Mouse (Mus musculus) B cell, adult 2 months (primary cell): ENCODE results near the gene Zfp513.
"Not testable (repeated sequence)": the region's sequence is repeated elsewhere in the genome, so short reads cannot be mapped to it uniquely, and the experiment has no call there.

Source experiments
- DNase-seq, 2 experiments: peaks; one replicate each; pipeline ENCODE4 v3.0.0; 2022

The Zfp513 gene

GRCm38 (mm10) chr5:31201742-31202590 is at the start of gene Zfp513:
TSS of gene Zfp513 (minus strand) at chr5:31202303.
- peak; percentile 91 to 93 for DNase-seq

GRCm38 (mm10) chr5:31251541-31252101 is 49.5 kb upstream of the Zfp513 start, which contains the start of gene Krtcap3:
TSS of gene Krtcap3 (plus strand) at chr5:31251691.
- DNase-seq = peak; percentile 27 to 41

GRCm38 (mm10) chr5:31250716-31251115 is 48.6 kb upstream of the Zfp513 start:
- DNase-seq = no peak

DNA sequence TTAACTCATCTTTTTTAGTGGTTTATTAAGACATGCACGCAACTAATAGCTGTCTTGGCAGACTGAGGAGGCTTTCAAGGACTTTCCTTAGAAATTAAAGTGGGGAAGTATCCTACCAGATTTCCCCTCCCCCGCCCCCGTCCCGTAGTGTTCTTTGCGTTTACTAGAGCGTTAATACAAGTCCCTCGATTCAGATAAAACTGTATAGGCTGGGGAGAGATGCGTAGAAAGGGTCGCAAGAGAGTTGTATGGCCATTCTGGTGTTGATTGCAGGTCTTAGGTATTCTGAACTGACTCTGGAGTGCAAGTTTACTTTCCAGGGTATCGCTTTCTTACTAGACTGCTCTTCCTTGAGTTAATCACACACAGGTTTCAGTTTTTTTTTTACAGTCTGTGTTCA is 40.1 kb upstream of the Zfp513 start:
- DNase-seq = no peak

- DNase-seq = no peak
Measured at GRCm38 (mm10) chr5:31241522-31242034, 39.5 kb upstream of the Zfp513 start.

DNA sequence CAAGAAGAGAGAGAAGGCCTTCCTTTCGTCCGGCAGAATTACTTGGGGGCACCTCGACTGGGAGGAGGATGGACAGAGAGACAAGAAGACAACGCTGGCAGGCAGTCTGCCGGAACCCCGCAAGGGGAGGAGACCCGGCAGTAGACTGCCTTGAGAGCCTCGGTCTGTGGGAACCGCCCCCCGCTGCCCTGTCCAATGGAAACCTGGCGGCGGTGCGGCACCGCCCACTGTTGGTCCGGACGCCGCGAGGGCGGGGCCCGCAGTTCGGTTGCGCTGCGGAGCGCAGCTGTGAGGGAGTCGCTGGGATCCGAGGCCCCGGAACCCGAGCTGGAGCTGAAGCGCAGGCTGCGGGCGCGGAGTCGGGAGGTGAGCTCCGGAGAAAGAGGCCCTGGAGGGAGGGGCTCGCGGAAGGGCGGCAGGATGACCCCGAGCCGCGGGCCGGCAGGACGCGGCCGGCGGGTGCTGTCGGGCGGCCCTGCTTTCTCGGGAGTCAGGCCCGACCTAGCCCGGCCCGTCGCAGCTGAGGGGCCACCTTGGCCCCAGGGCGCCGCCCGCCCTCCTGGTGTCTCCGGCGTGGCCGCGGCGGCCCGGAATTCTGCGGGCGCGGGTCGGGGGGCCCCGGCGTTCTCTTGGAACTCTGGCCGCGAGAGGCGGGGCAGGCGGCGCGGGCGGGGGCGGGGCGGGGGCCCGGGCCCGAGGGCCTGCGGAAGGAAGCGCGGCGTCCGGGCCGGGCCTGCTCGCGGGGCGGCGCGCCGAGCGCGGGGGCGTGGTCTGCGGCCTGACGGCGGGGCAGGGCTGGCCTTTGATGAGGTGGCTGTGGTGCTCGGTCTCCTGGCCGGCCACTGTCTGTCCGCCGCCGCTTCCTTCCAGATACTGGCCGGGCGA is 38.8 kb upstream of the Zfp513 start, which contains the start of the genes Nrbp1 and Gm9970:
Gene Nrbp1, plus strand, starts transcription at position 228 of the 885 bp plus-strand sequence.
Gene Gm9970, minus strand, starts transcription at position 596 of the 885 bp plus-strand sequence.
- peak; percentile 95 for DNase-seq

GRCm38 (mm10) chr5:31226641-31227040 is 24.5 kb upstream of the Zfp513 start:
- DNase-seq = no peak

- no peak for DNase-seq
Measured at GRCm38 (mm10) chr5:31222696-31223095, 20.6 kb upstream of the Zfp513 start.

DNA sequence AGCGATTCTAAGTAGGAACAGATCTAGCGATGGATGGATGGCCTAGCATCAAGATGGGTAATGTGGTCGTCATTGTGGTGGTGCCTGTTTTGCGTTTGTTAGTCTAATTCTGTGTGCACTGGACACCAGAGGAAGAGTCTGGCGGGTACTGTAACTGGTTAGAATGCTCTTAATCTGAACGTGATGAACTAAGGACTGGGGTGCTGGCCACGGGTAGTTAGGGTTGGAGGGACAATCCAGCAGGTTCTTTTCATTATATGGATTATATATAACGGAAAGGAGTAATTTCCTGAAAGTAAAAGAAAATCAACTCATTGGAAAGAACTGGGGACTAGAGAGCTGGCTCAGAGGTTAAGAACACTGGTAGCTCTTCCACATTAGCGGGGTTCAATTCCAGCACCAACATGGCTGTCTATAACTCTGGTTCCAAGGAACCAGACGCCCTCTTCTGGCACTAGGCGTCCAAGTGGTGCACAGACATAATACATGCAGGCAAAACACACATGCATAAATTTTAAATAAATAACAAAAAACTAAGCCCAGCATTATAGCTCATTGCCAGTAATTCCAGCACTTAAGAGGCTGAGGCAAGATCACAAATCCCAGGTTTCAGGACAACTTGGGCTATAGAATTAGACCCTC is 19.3 kb upstream of the Zfp513 start:
- DNase-seq = peak; percentile 35 to 43

DNA sequence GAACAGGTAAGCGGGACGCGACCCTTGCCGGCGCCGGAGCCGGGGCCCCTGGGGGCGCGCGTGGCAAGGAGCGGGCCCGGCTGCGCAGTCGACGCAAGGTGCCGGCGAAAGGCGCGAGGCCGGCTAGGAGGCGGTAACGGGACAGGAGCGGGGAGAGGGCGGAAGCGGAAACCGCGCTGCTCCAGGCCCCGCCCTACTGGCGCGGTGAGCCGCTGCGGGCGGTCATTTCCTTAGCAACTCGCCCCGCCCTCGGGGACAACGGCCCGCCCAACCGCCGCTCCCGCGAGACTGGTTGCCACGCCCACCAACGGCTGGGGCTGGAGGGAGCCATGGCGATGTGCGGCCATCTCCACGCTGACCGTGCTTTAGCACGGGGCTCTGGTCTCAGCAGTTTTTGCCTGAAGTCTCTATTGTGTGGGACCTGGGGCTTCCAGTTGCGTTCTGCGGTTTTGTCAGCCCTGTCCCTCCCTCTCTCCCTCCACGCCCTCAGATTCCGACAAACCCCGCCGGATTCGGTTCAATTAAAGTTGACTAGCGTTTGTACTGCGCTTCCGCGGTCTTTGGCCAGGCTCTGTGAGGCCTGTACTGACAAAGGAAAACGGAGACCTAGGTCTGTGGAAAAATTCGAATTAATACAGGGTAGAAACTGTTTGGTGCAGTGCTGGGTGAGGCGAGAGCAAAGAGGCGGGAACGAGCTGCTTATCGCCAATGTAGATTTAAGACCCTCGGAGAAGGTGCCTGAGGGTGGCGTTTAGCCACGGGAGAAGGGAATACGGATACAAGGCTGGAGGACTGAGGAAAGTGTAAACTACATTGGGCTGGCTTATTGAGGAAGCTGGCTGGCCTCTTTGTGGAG is 18.6 kb upstream of the Zfp513 start, which contains the start of gene Ppm1g:
Gene Ppm1g, minus strand, starts transcription at position 240 of the 856 bp plus-strand sequence.
- peak; percentile 99 to 100 for DNase-seq

DNA sequence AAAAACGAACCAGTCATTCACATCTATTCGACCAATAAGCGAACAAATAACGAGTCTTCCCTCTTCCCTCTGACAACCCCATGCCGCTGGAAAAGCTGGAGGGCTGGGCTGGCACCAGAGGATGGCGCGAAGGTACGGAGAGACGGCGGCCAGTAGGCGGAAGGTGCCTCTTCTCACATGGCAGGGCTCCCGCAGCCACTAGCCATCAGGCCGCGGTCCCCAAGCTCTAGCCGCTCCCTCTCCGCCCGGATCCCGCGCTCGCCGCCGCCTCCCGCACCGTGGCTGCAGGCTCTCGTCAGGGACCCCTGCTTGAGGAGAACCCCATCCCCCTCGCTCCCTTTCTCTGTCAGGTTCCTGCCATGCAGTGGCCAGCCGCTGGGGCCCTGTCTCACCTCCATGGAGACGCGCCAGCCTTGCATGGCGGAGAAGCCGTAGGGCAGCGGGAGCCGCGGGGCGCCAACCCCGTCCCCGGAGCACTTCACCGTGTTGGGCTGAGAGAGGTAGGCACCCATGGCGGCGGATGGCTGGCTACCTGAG is 17.9 kb upstream of the Zfp513 start:
- no peak for DNase-seq

GRCm38 (mm10) chr5:31219474-31219873 is 17.4 kb upstream of the Zfp513 start:
- DNase-seq = no peak

DNA sequence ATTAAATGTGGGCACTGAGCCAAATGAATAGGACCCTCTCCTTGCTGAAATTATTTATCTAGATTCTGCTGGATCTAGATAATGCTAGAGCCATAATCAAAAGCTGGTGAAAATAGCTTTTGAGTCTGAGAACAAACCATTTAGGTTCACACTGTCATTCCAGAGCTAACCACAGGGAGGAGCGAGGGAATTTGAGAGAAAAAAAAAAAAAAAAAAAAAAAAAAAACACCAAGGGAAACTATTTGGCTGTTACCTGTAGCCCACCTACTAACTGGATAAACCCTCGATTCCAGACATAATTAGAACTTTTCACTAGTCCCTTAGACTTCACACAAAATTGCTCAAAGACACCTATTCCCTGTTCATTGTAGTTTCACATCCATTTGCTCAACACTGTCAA is 17.0 kb upstream of the Zfp513 start:
- no peak for DNase-seq

GRCm38 (mm10) chr5:31218294-31218693 is 16.2 kb upstream of the Zfp513 start:
- peak; percentile 50 to 60 for DNase-seq

DNA sequence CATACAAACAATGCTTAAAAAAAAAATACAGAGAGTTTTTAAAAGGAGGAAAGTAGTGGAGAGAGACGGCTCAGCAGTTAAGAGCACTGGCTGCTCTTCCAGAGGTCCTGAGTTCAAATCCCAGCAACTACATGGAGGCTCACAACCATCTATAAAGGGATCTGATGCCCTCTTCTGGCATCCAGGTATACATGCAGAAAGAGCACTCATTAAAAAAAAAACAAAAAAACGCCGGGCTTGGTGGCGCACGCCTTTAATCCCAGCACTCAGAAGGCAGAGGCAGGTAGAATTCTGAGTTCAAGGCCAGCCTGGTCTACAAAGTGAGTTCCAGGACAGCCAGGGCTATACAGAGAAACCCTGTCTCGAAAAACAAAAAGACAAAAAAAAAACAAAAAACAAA is 14.5 kb upstream of the Zfp513 start:
- not testable (repeated sequence) for DNase-seq

DNA sequence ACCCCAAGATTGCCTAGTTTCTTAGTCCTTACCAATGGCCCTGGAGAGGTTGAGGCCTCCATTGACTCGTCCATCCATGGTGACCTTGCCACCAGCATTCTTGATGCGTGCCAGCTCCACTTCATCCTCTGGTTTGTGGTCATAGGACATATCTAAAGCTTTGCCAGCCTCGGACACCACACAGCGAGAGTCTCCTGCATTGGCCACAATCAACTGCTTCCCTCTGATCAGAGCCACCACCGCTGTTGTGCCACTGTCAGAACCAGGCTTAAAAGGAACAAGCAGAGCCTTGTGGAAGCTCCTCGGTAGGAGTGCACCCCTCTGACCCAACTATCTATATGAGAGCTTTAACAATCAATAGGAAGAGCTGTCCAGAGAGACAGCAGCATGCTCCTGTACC is 2.3 kb upstream of the Zfp513 start:
- DNase-seq = no peak

GRCm38 (mm10) chr5:31203866-31204265 is 1.8 kb upstream of the Zfp513 start:
- DNase-seq = no peak

- no peak for DNase-seq
Measured at GRCm38 (mm10) chr5:31202933-31203332, 830 bp upstream of the Zfp513 start.

DNA sequence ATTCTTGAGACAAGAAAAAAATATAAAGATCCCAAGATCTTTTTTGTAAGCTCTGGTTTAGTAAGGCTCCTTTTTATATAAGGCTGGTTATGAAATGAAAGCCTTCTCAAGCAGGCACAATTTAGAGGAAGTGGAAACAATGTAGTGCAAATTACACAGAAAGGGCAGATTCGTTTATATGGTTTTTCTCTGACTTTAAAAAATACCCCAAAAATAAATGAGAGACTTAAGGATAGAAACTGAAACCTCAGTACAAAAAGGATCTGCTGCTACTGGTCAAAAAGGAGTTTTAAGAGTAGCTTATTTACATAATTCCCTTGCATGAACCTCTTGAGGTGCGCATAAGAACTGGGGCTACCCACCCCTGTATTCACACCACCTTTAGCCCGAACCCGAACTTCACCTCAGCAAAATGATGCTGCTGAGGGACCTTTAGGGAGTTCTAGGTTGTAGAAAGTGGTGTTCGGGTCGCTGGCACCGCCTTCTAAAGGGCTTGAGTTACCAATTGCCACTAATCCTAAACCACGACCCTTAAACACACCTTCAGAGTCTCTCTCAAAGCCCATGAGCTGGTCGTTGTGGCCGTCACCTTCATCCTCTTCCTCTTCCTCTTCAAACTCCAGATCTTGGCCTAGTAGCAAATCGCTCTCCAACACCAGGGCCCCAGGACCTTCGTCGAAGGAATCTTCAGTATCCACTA is 911 bp downstream of the Zfp513 start:
- peak; percentile 53 for DNase-seq

GRCm38 (mm10) chr5:31200327-31200768 is 1.8 kb downstream of the Zfp513 start:
- no peak for DNase-seq
